Mouse (Mus musculus) kidney, embryonic 14.5 days (tissue): Measurements from ENCODE around the gene Pls1. TPM values are rescaled to one million over a fixed set of nuclear protein-coding genes. Genes with fewer than 3 reads are reported as not detected.

Source experiments
- ATAC-seq: fragments of 200-750 bp; cut with Nextera tagmentation; 2 replicates; pipeline ENCODE4 v1.8.0; 2017; ENCODE audit warnings: moderate number of reproducible peaks, mild to moderate bottlenecking, moderate TSS enrichment, moderate library complexity; ENCODE audit not compliant: low FRiP score, low TSS enrichment
- H3K27ac ChIP-seq: fragments of 300-500 bp; sonication (generic); 2 replicates; pipeline ENCODE4 v1.5.1; 2014; ENCODE audit warnings: low read depth, mild to moderate bottlenecking, low read length, moderate library complexity, mixed read lengths
- H3K27me3 ChIP-seq: fragments of 300-500 bp; sonication (generic); 2 replicates; pipeline ENCODE4 v1.6.1; 2014; ENCODE audit warnings: mild to moderate bottlenecking, low read length; ENCODE audit not compliant: control insufficient read depth, insufficient read depth
- H3K36me3 ChIP-seq: fragments of 300-500 bp; sonication (generic); 2 replicates; pipeline ENCODE4 v1.6.1; 2014; ENCODE audit warnings: low read length, mixed read lengths; ENCODE audit not compliant: control insufficient read depth, insufficient read depth
- H3K4me1 ChIP-seq: fragments of 300-500 bp; sonication (generic); 2 replicates; pipeline ENCODE4 v1.6.1; 2014; ENCODE audit warnings: low read length, mixed read lengths; ENCODE audit not compliant: control insufficient read depth, insufficient read depth
- H3K4me2 ChIP-seq: fragments of 300-500 bp; sonication (generic); replicated peaks from 2 replicates; pipeline ENCODE4 v1.6.1; 2014; ENCODE audit warnings: low read depth, mild to moderate bottlenecking, low read length
- H3K4me3 ChIP-seq: fragments of 300-500 bp; sonication (generic); 2 replicates; pipeline ENCODE4 v1.5.1; 2014; ENCODE audit warnings: mild to moderate bottlenecking, low read length
- H3K9ac ChIP-seq: fragments of 300-500 bp; sonication (generic); 2 replicates; pipeline ENCODE4 v1.6.1; 2014; ENCODE audit warnings: low read depth, mild to moderate bottlenecking, low read length, moderate library complexity
- H3K9me3 ChIP-seq: fragments of 300-500 bp; sonication (generic); 2 replicates; pipeline ENCODE4 v1.6.1; 2016; ENCODE audit warnings: low read length; ENCODE audit not compliant: control insufficient read depth
- WGBS: fragments of 180-500 bp; shearing (Covaris S2); extraction: QIAGEN DNeasy Blood & Tissue Kit; methylation state at CpG from one replicate; pipeline ENCODE4 v1.1.7; 2014; 5-methylcytosine and 5-hydroxymethylcytosine counted together
- polyA plus RNA-seq: library from polyadenylated mRNA; unstranded; fragments of >200 nt; fragmentation: Nextera tagmentation; extraction: Ambion mirVana; gene quantifications from 2 replicates; pipeline ENCODE4 v1.2.1, GENCODE M21; 2014

Pls1 gene
- polyA plus RNA-seq, 1 experiment from 2014 or later, result 14.1 TPM

DNA sequence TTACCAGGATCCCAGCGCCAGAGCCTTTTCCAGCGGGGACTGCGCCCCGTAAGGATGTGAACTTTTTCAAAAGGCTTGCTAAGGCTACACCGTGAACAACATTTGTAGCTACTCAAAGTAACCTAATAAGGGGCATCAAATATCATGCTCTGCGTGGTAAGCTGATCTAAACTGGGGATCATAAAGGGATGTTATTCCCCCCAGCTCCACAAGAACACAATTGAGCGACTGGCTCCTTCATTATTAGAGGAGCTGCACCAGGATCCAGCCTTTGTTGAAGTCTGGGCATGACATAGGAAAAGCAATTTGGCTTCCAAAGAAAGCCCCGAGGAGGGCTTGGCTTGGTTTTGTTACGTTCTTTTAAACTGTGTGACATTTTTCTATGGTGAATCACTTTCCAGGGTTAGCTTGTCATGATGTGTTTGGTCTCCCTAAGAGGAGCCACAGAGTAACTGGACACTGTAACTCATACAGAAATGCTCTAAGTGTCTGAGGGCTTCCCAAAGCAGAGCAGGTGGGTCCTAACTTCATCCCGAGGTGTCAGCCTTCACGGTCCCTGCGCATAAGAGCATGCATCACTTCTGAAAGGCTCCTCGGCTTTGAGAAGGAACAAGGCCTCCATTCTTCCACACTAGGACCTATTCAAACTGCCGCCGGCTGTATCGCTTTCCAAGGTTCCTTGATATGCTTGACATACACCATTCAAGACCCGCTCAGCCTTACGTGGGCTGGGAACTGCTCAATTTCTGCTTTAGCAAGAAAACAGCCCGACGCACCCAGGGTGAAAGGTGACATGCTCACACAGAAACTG, 31.2 kb downstream of the Pls1 start:
- WGBS, result 55% methylated on average over 20 of the region's 20 CpGs
- ATAC-seq, result peak; percentile 57; the same call in 1 of the 2 replicates
- no peaks in the 10 kb centered on the region for H3K36me3 ChIP-seq
- no peak overlapping the region for H3K4me2 ChIP-seq
- H3K4me3 ChIP-seq, result no peak overlapping the region
- no peak overlapping the region for H3K9ac ChIP-seq
- H3K4me1 ChIP-seq, result no peaks in the 10 kb centered on the region
- no peaks in the 10 kb centered on the region for H3K9me3 ChIP-seq
- H3K27ac ChIP-seq, result no peak overlapping the region
- no peaks in the 10 kb centered on the region for H3K27me3 ChIP-seq

DNA sequence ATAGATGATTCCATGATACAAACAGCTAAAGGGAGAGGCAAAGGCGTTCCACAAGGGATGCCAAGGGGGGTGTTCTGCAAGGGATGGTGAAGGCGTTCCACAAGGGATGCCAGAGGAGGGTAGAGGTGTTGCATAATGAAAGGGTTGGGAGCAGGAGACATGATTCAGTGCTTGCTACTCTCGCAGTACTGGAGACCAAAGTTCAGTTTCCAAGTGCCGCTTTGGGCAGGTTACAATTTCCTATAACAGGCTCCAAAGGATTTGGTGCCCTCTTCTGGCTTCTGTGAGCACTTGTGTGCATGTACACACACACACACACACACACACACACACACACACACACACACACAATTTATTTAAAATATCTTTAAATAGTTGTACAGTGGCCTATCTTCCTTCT, 33.3 kb downstream of the Pls1 start:
- Histone ChIP-seq H3K27me3 (no peaks in the 10 kb centered on the region), H3K4me2 (no peak overlapping the region), H3K9ac (no peak overlapping the region), H3K4me3 (no peak overlapping the region), H3K27ac (no peak overlapping the region), H3K9me3 (no peaks in the 10 kb centered on the region), H3K4me1 (no peaks in the 10 kb centered on the region), H3K36me3 (no peaks in the 10 kb centered on the region)
- ATAC-seq, result no peak
- 91% methylated on average over 4 of the region's 4 CpGs for whole genome bisulfite sequencing

DNA sequence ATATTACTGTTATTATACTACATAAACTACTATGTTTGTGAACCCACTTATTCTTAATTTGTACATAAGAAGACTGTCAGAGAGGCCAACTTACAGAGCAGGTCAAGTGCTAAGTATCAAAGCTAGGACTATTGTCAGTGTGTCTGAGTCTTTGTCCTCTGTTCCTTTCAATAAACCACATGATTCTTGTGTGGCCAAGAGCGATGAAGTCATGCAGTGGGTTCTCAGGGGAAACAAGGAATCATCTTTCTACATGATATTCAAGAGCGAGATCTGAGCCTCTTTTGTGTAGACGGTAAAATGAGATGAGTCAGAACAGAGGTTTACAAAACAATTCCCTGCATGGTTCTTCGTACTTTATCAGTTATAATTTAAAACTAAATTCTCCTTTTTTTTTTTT, 35.5 kb downstream of the Pls1 start:
- no peak overlapping the region for H3K4me2 ChIP-seq
- no peaks in the 10 kb centered on the region for H3K36me3 ChIP-seq
- 87% methylated on average over 4 of the region's 4 CpGs for WGBS

DNA sequence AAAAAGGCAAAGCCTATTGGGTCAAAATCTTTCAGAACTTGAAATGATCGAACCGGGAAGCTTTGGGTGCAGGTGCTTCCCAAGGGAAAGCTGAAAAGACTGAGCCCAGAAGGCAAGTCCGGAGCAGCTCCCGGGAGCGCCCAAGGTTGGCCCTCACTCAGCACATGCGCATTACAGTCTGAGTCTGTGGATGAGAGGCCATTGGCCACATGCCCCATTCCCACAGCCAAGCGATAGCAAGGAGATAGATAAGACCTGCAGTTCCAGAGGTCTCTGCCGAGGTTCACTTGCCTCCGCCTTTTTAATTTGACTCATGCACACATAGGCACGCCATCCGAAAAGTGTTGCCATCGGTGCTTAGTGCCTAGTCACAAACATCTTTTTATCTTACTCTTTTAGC, 39.7 kb downstream of the Pls1 start:
- Histone ChIP-seq H3K27me3 (no peaks in the 10 kb centered on the region), H3K4me3 (no peak overlapping the region), H3K4me2 (no peak overlapping the region), H3K36me3 (no peaks in the 10 kb centered on the region), H3K4me1 (no peaks in the 10 kb centered on the region), H3K9ac (no peak overlapping the region), H3K9me3 (no peaks in the 10 kb centered on the region), H3K27ac (no peak overlapping the region)
- 89% methylated on average over 12 of the region's 12 CpGs for WGBS
- no peak for ATAC-seq

More for the DNA sequence above, 35.5 kb downstream of the Pls1 start:
- Histone ChIP-seq H3K27ac (no peak overlapping the region), H3K4me3 (no peak overlapping the region), H3K4me1 (no peaks in the 10 kb centered on the region), H3K27me3 (no peaks in the 10 kb centered on the region), H3K9me3 (no peaks in the 10 kb centered on the region), H3K9ac (no peak overlapping the region)
- no peak for ATAC-seq

DNA sequence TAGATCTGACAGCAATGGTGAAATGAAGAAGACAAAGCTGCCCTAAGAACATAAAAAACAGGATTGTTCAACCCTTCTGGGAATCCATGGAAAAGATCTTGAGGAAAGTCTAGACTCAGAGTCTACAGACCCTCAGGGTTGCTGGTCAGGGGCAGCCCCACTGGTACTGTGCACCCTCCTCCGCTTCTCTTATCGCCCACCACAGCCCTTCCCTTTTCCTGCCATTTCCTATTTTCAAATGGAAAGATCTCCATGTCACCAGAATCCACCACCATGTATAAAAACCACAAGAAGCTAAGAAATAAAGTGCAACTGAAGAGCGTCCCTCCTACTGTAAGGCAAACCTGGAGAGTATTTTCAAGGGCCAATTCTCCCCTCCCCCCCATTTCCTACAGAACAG, 41.3 kb downstream of the Pls1 start:
- Histone ChIP-seq H3K27me3 (no peaks in the 10 kb centered on the region), H3K4me1 (no peaks in the 10 kb centered on the region), H3K4me2 (no peak overlapping the region), H3K9ac (no peak overlapping the region), H3K9me3 (no peaks in the 10 kb centered on the region), H3K4me3 (no peak overlapping the region), H3K36me3 (no peaks in the 10 kb centered on the region), H3K27ac (no peak overlapping the region)
- ATAC-seq, result no peak
- 90% methylated on average over 3 of the region's 3 CpGs for WGBS

DNA sequence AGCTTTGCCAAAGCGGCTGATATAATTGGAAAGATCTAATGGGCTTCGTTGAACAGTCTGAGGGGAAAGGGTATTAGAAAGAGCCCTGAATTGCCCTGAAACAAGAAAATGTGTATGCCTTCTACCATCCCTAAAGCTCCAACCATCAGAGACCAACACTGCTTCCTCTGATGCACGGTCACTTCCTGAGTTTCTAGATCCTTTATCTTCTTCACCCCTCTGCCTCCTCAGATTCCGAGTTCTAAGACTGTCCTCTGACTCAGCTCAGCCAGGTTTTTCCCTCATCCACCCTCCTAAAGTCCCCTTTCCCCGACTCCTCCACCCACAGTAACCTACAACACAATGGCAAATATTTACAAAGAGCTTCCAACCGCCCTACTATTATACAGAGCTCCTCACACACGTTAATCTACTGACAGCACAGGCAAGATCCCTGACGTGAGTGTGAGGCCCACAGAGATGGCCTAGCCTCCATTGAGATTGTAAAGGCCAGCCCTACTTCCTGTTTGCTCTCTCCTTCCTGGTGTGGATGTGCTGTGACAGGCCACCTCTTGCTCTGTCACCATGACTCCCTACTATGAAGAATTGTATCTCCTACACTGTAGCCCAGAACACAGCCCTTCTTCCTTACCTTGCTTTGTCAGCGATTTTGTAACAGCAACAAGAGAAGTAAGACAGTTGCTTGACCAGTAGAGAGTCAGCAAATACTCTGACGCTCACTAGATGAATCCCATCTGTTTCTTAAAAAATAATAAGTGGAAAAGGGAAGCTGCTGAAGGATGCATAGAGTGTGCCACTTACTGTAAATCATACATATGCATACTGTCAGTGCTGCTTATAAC, 43.3 kb downstream of the Pls1 start:
- Histone ChIP-seq H3K4me1 (no peaks in the 10 kb centered on the region), H3K27me3 (no peaks in the 10 kb centered on the region), H3K36me3 (no peaks in the 10 kb centered on the region), H3K4me3 (no peak overlapping the region), H3K27ac (no peak overlapping the region), H3K9me3 (no peaks in the 10 kb centered on the region), H3K9ac (no peak overlapping the region), H3K4me2 (no peak overlapping the region)
- no peak for ATAC-seq
- WGBS, result 72% methylated on average over 10 of the region's 10 CpGs

DNA sequence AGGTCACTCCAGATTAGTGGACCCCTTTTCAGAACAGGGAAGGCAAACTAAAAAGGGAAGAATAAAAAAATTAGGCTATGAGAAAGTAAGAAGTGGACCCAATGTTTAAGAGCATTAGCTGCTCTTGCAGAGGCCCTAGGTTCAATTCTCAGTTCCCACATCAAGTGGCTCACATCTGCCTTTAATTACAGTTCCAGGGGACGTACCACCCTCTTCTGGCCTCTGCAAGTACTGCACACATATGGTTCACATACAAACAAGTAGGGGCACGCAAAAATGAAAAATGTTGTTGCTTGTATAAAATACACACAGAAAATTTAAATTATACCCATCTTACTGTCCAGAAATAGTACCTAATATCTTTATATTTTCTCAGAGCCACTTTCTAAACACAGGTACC, 48.8 kb downstream of the Pls1 start:
- 77% methylated on average over 2 of the region's 2 CpGs for WGBS
- Histone ChIP-seq H3K36me3 (no peaks in the 10 kb centered on the region), H3K27me3 (no peaks in the 10 kb centered on the region), H3K4me2 (no peak overlapping the region), H3K9me3 (no peaks in the 10 kb centered on the region), H3K27ac (no peak overlapping the region), H3K4me1 (no peaks in the 10 kb centered on the region), H3K4me3 (no peak overlapping the region), H3K9ac (no peak overlapping the region)
- no peak for ATAC-seq

DNA sequence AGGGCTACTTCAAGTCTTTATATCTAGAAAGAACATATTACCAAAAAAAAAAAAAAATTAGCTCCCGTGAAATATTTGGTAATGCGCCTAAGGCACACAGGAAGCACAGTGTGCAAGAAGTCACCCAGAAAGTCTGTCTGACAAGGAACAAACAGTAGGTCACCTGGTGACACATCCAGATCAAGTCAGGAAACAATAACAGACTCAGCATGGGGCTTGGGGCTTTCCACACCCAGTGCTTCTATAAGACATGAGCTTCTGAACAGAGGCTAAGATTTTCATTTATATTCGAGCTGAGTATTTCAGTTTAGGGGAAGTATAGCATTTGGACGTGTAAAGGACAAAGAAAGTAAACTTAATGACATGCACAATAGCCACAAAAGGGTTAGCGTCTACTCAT, 49.3 kb downstream of the Pls1 start:
- 80% methylated on average over 5 of the region's 5 CpGs for WGBS
- H3K9me3 ChIP-seq, result no peaks in the 10 kb centered on the region
- no peaks in the 10 kb centered on the region for H3K27me3 ChIP-seq
- H3K4me1 ChIP-seq, result no peaks in the 10 kb centered on the region
- no peak for ATAC-seq
- no peak overlapping the region for H3K9ac ChIP-seq
- H3K27ac ChIP-seq, result peak overlapping the region; percentile 15; the same call in 1 of the 2 replicates
- no peaks in the 10 kb centered on the region for H3K36me3 ChIP-seq
- H3K4me2 ChIP-seq, result no peak overlapping the region
- H3K4me3 ChIP-seq, result no peak overlapping the region
